In genomic region chr1:133397483-133398237, GRCm38 (mm10) we compare ENCODE assay signal across 8 mouse cellular contexts. TPM values are rescaled to one million over a fixed set of nuclear protein-coding genes. Genes with fewer than 3 reads are reported as not detected.
DNase-seq lines count a peak whose midpoint lies in the region; ATAC-seq and TF ChIP-seq lines count a peak whose summit lies in the region.

No protein-coding gene starts in this region.

- TF ChIP-seq CTCF in layer of hippocampus, adult 2 months (conservative IDR thresholded peaks at IDR 0.05), result peak; percentile 32
- no peak for TF ChIP-seq CTCF in kidney, adult 2 months (conservative IDR thresholded peaks at IDR 0.05; ENCODE audit: insufficient read depth, insufficient read length, low read depth, low read length)

- no peaks in the 10 kb centered on the region for H3K9me3 ChIP-seq in midbrain, embryonic 12.5 days

- DNase-seq in layer of hippocampus, adult 2 months (ENCODE audit: low spot score in 2 of 2), result peak in 1 of 2 experiments; percentile 28
- DNase-seq in layer of hippocampus, postnatal 14 days (ENCODE audit: low spot score in 2 of 2), result no peak
- DNase-seq in heart, adult 18-20 months, result peak; percentile 47 to 73
- peak; percentile 67 for DNase-seq in kidney, adult 2 months
- no peak for DNase-seq in spleen, postnatal 36 days (ENCODE audit: low spot score in 2 of 2)

- peak overlapping the region; percentile 48 for H3K4me2 ChIP-seq in midbrain, embryonic 12.5 days (replicated peaks)

- no peak overlapping the region for H3K4me3 ChIP-seq in layer of hippocampus, adult 2 months
- no peak overlapping the region for H3K4me3 ChIP-seq in kidney, adult 2 months (ENCODE audit: insufficient read depth, low read depth, low read length)
- peak overlapping the region; percentile 3; the same call in 1 of the 2 replicates for H3K4me3 ChIP-seq in midbrain, embryonic 12.5 days

- peak; percentile 4 for TF ChIP-seq POLR2A in kidney, adult 2 months (IDR thresholded peaks at IDR 0.05; ENCODE audit: low read depth, low read length)

- H3K9ac ChIP-seq in midbrain, embryonic 12.5 days (replicated peaks), result peak overlapping the region; percentile 42

- H3K27me3 ChIP-seq in kidney, adult 2 months (replicated peaks; ENCODE audit: control insufficient read depth, insufficient read depth, low read length), result no peaks in the 10 kb centered on the region
- H3K27me3 ChIP-seq in midbrain, embryonic 12.5 days, result peaks cover 17% of the 10 kb centered on the region

- 21% methylated on average over 17 of the region's 17 CpGs for WGBS in kidney, adult 2 months
- WGBS in midbrain, embryonic 12.5 days, result 2% methylated on average over 17 of the region's 17 CpGs

- peaks cover 25% of the 10 kb centered on the region for H3K4me1 ChIP-seq in kidney, adult 2 months (ENCODE audit: control insufficient read depth, insufficient read depth, low read length)
- peaks cover 45% of the 10 kb centered on the region for H3K4me1 ChIP-seq in midbrain, embryonic 12.5 days

- H3K27ac ChIP-seq in layer of hippocampus, adult 2 months, result peak overlapping the region; percentile 66
- H3K27ac ChIP-seq in kidney, adult 2 months (ENCODE audit: insufficient read depth, low read depth, low read length), result peak overlapping the region; percentile 82
- peak overlapping the region; percentile 91 for H3K27ac ChIP-seq in midbrain, embryonic 12.5 days (replicated peaks)

- H3K36me3 ChIP-seq in kidney, adult 2 months (ENCODE audit: control insufficient read depth, insufficient read depth, low read length), result no peaks in the 10 kb centered on the region
- peaks cover 9% of the 10 kb centered on the region for H3K36me3 ChIP-seq in midbrain, embryonic 12.5 days

- peak; percentile 87 for ATAC-seq in midbrain, embryonic 12.5 days (ENCODE audit: low FRiP score, low read depth)
- no peak for ATAC-seq in CD4-positive, CD25-positive, alpha-beta regulatory T cell, adult 4 months
- no peak for ATAC-seq in megakaryocyte-erythroid progenitor cell, adult 5-6 weeks (replicated peaks; ENCODE audit: low FRiP score, low TSS enrichment, poor library complexity, severe bottlenecking)

RNA-seq across cellular contexts. Expression of gene Sox13, which starts 26.5 kb away (rescaled TPM):
- 1 to 10 TPM; 6.3 to 9.4 TPM for total RNA-seq in layer of hippocampus, adult 2 months (2021)
- total RNA-seq in layer of hippocampus, postnatal 14 days (2021), result 10 to 100 TPM; 11.3 to 11.5 TPM
- total RNA-seq in heart, adult 18-20 months (2021), result 10 to 100 TPM in 1 of 2 experiments, 1 to 10 TPM in 1; 9.8 to 10.8 TPM
- polyA plus RNA-seq in kidney, adult 2 months (2012; rRNA removed), result 46.7 and 51.2 TPM in 2 replicates
- 31.0 and 33.6 TPM in 2 replicates for polyA plus RNA-seq in midbrain, embryonic 12.5 days (2016; fragmentation: Nextera tagmentation; extraction: Ambion mirVana)
- not detected for polyA plus RNA-seq in CD4-positive, CD25-positive, alpha-beta regulatory T cell, adult 4 months (2017; shearing (Covaris generic))
- 0.33 and 3.8 TPM in 2 replicates for total RNA-seq in megakaryocyte-erythroid progenitor cell, adult 5-6 weeks (2014; fragmentation: Nextera tagmentation)
- 0.69 TPM in 1 of 2 replicates, not detected in the other for total RNA-seq in megakaryocyte-erythroid progenitor cell, adult 5-6 weeks (2017)

RNA-seq across cellular contexts. Expression of gene Etnk2, which starts 34.3 kb away (rescaled TPM):
- 1 to 10 TPM; 1.1 to 1.6 TPM for total RNA-seq in layer of hippocampus, adult 2 months (2021)
- total RNA-seq in layer of hippocampus, postnatal 14 days (2021), result 1 to 10 TPM; 5.3 to 5.9 TPM
- total RNA-seq in heart, adult 18-20 months (2021), result under 1 TPM; 0.21 to 0.52 TPM
- 5.4 and 5.6 TPM in 2 replicates for polyA plus RNA-seq in kidney, adult 2 months (2012; rRNA removed)
- 3.8 and 3.9 TPM in 2 replicates for polyA plus RNA-seq in midbrain, embryonic 12.5 days (2016; fragmentation: Nextera tagmentation; extraction: Ambion mirVana)
- not detected for polyA plus RNA-seq in CD4-positive, CD25-positive, alpha-beta regulatory T cell, adult 4 months (2017; shearing (Covaris generic))
- total RNA-seq in megakaryocyte-erythroid progenitor cell, adult 5-6 weeks (2014; fragmentation: Nextera tagmentation), result not detected in 2 replicates
- total RNA-seq in megakaryocyte-erythroid progenitor cell, adult 5-6 weeks (2017), result not detected in 2 replicates

RNA-seq across cellular contexts. Expression of gene Ren1, which starts 47.4 kb away (rescaled TPM):
- total RNA-seq in layer of hippocampus, adult 2 months (2021), result not detected
- under 1 TPM in 1 of 2 experiments, not detected in 1; 0.28 TPM for total RNA-seq in layer of hippocampus, postnatal 14 days (2021)
- not detected for total RNA-seq in heart, adult 18-20 months (2021)
- 187 and 262 TPM in 2 replicates for polyA plus RNA-seq in kidney, adult 2 months (2012; rRNA removed)
- not detected in 2 replicates for polyA plus RNA-seq in midbrain, embryonic 12.5 days (2016; fragmentation: Nextera tagmentation; extraction: Ambion mirVana)
- not detected for polyA plus RNA-seq in CD4-positive, CD25-positive, alpha-beta regulatory T cell, adult 4 months (2017; shearing (Covaris generic))
- total RNA-seq in megakaryocyte-erythroid progenitor cell, adult 5-6 weeks (2014; fragmentation: Nextera tagmentation), result not detected in 2 replicates
- not detected in 2 replicates for total RNA-seq in megakaryocyte-erythroid progenitor cell, adult 5-6 weeks (2017)

Comparison
In these comparisons a context has a peak if more than half of its experiments do, and no peak if none do; other contexts are left out.
1. DNase-seq: peak in heart, adult 18-20 months (2 of 2) and kidney, adult 2 months (single experiment); none in layer of hippocampus, postnatal 14 days (0 of 2) and spleen, postnatal 36 days (0 of 2).
2. Peak in every context shown above with its lines, with median percentiles within 50 percentile points of each other: H3K27ac ChIP-seq.